Mouse (Mus musculus): ENCODE measurements around the gene Lsamp. TPM values are rescaled to one million over a fixed set of nuclear protein-coding genes. Genes with fewer than 3 reads are reported as not detected.

Gene Lsamp
- total and polyA plus RNA-seq, 2 experiments from 2014 or later, result 0.61 to 0.95 TPM

GRCm38 (mm10) chr16:40948013-40948412, 963.9 kb downstream of the Lsamp start:
- H3K36me3 ChIP-seq (replicated peaks; ENCODE audit: control insufficient read depth, insufficient read depth, low read length), result no peaks in the 10 kb centered on the region
- H3K4me1 ChIP-seq (ENCODE audit: control insufficient read depth, insufficient read depth), result no peaks in the 10 kb centered on the region
- DNase-seq (ENCODE audit: low spot score) (no peak), ATAC-seq (ENCODE audit: insufficient read depth, low read depth) (no peak)
- no peak overlapping the region for H3K27ac ChIP-seq (ENCODE audit: low read depth)
- no peak overlapping the region for H3K9ac ChIP-seq (replicated peaks; ENCODE audit: low read depth, low read length)
- TF ChIP-seq CTCF (IDR thresholded peaks at IDR 0.05; ENCODE audit: low read depth) (no peak), EP300 (IDR thresholded peaks at IDR 0.05; ENCODE audit: low read depth) (no peak)
- no peak overlapping the region for H3K4me3 ChIP-seq (ENCODE audit: low read depth, low read length)
- H3K27me3 ChIP-seq (ENCODE audit: control insufficient read depth, insufficient read depth, low read length), result no peaks in the 10 kb centered on the region
- H3K9me3 ChIP-seq (replicated peaks; ENCODE audit: control insufficient read depth, low read length), result no peaks in the 10 kb centered on the region
- H3K4me2 ChIP-seq (ENCODE audit: low read depth, low read length), result no peak overlapping the region

GRCm38 (mm10) chr16:40959211-40959610, 975.0 kb downstream of the Lsamp start:
- no peak for TF ChIP-seq CTCF (IDR thresholded peaks at IDR 0.05; ENCODE audit: low read depth)
- TF ChIP-seq EP300 (IDR thresholded peaks at IDR 0.05; ENCODE audit: low read depth), result no peak
- ATAC-seq (ENCODE audit: insufficient read depth, low read depth) (no peak), DNase-seq (ENCODE audit: low spot score) (no peak)
- WGBS, result 52% methylated on average over 2 of the region's 2 CpGs
- H3K4me3 ChIP-seq (ENCODE audit: low read depth, low read length), result no peak overlapping the region
- no peaks in the 10 kb centered on the region for H3K27me3 ChIP-seq (ENCODE audit: control insufficient read depth, insufficient read depth, low read length)
- H3K4me1 ChIP-seq (ENCODE audit: control insufficient read depth, insufficient read depth), result no peaks in the 10 kb centered on the region
- H3K27ac ChIP-seq (ENCODE audit: low read depth), result no peak overlapping the region
- H3K4me2 ChIP-seq (ENCODE audit: low read depth, low read length), result no peak overlapping the region
- no peaks in the 10 kb centered on the region for H3K9me3 ChIP-seq (replicated peaks; ENCODE audit: control insufficient read depth, low read length)
- no peaks in the 10 kb centered on the region for H3K36me3 ChIP-seq (replicated peaks; ENCODE audit: control insufficient read depth, insufficient read depth, low read length)
- H3K9ac ChIP-seq (replicated peaks; ENCODE audit: low read depth, low read length), result no peak overlapping the region

- TF ChIP-seq EP300 (IDR thresholded peaks at IDR 0.05; ENCODE audit: low read depth) (no peak), CTCF (IDR thresholded peaks at IDR 0.05; ENCODE audit: low read depth) (no peak)
- DNase-seq (ENCODE audit: low spot score), result no peak
- no peaks in the 10 kb centered on the region for H3K4me1 ChIP-seq (ENCODE audit: control insufficient read depth, insufficient read depth)
Measured at GRCm38 (mm10) chr16:40960586-40960985, 976.4 kb downstream of the Lsamp start.

GRCm38 (mm10) chr16:40968088-40968860, 984.1 kb downstream of the Lsamp start:
- Histone ChIP-seq H3K27me3 (ENCODE audit: control insufficient read depth, insufficient read depth, low read length) (no peaks in the 10 kb centered on the region), H3K27ac (ENCODE audit: low read depth) (no peak overlapping the region), H3K9me3 (replicated peaks; ENCODE audit: control insufficient read depth, low read length) (no peaks in the 10 kb centered on the region), H3K4me3 (ENCODE audit: low read depth, low read length) (no peak overlapping the region), H3K4me2 (ENCODE audit: low read depth, low read length) (peak overlapping the region; percentile 45), H3K9ac (replicated peaks; ENCODE audit: low read depth, low read length) (no peak overlapping the region), H3K36me3 (replicated peaks; ENCODE audit: control insufficient read depth, insufficient read depth, low read length) (no peaks in the 10 kb centered on the region), H3K4me1 (ENCODE audit: control insufficient read depth, insufficient read depth) (no peaks in the 10 kb centered on the region)
- ATAC-seq (ENCODE audit: insufficient read depth, low read depth) (peak; percentile 87), DNase-seq (ENCODE audit: low spot score) (peak; percentile 76)
- WGBS, result 25% methylated on average over 17 of the region's 17 CpGs
- TF ChIP-seq CTCF (IDR thresholded peaks at IDR 0.05; ENCODE audit: low read depth) (peak; percentile 87), EP300 (IDR thresholded peaks at IDR 0.05; ENCODE audit: low read depth) (no peak)

More at GRCm38 (mm10) chr16:40960586-40960985, 976.4 kb downstream of the Lsamp start:
- 85% methylated on average over 1 of the region's 1 CpGs for WGBS
- Histone ChIP-seq H3K27me3 (ENCODE audit: control insufficient read depth, insufficient read depth, low read length) (no peaks in the 10 kb centered on the region), H3K9ac (replicated peaks; ENCODE audit: low read depth, low read length) (no peak overlapping the region), H3K4me3 (ENCODE audit: low read depth, low read length) (no peak overlapping the region), H3K36me3 (replicated peaks; ENCODE audit: control insufficient read depth, insufficient read depth, low read length) (no peaks in the 10 kb centered on the region), H3K27ac (ENCODE audit: low read depth) (no peak overlapping the region), H3K4me2 (ENCODE audit: low read depth, low read length) (no peak overlapping the region), H3K9me3 (replicated peaks; ENCODE audit: control insufficient read depth, low read length) (no peaks in the 10 kb centered on the region)
- no peak for ATAC-seq (ENCODE audit: insufficient read depth, low read depth)

GRCm38 (mm10) chr16:40971382-40971781, 987.2 kb downstream of the Lsamp start:
- no peak overlapping the region for H3K27ac ChIP-seq (ENCODE audit: low read depth)
- no peak for TF ChIP-seq CTCF (IDR thresholded peaks at IDR 0.05; ENCODE audit: low read depth)
- TF ChIP-seq EP300 (IDR thresholded peaks at IDR 0.05; ENCODE audit: low read depth), result no peak
- H3K9me3 ChIP-seq (replicated peaks; ENCODE audit: control insufficient read depth, low read length), result no peaks in the 10 kb centered on the region
- no peaks in the 10 kb centered on the region for H3K4me1 ChIP-seq (ENCODE audit: control insufficient read depth, insufficient read depth)
- no peak for ATAC-seq (ENCODE audit: insufficient read depth, low read depth)
- no peak for DNase-seq (ENCODE audit: low spot score)
- H3K27me3 ChIP-seq (ENCODE audit: control insufficient read depth, insufficient read depth, low read length), result no peaks in the 10 kb centered on the region
- no peaks in the 10 kb centered on the region for H3K36me3 ChIP-seq (replicated peaks; ENCODE audit: control insufficient read depth, insufficient read depth, low read length)
- H3K4me3 ChIP-seq (ENCODE audit: low read depth, low read length), result no peak overlapping the region
- no peak overlapping the region for H3K4me2 ChIP-seq (ENCODE audit: low read depth, low read length)
- WGBS, result 45% methylated on average over 3 of the region's 3 CpGs
- no peak overlapping the region for H3K9ac ChIP-seq (replicated peaks; ENCODE audit: low read depth, low read length)

GRCm38 (mm10) chr16:40974084-40974483, 989.9 kb downstream of the Lsamp start:
- WGBS, result 53% methylated on average over 2 of the region's 2 CpGs

More at GRCm38 (mm10) chr16:40974084-40974483, 989.9 kb downstream of the Lsamp start:
- no peak overlapping the region for H3K4me2 ChIP-seq (ENCODE audit: low read depth, low read length)
- no peak overlapping the region for H3K27ac ChIP-seq (ENCODE audit: low read depth)
- H3K27me3 ChIP-seq (ENCODE audit: control insufficient read depth, insufficient read depth, low read length), result no peaks in the 10 kb centered on the region
- H3K4me1 ChIP-seq (ENCODE audit: control insufficient read depth, insufficient read depth), result no peaks in the 10 kb centered on the region
- H3K36me3 ChIP-seq (replicated peaks; ENCODE audit: control insufficient read depth, insufficient read depth, low read length), result no peaks in the 10 kb centered on the region
- no peak overlapping the region for H3K4me3 ChIP-seq (ENCODE audit: low read depth, low read length)
- no peaks in the 10 kb centered on the region for H3K9me3 ChIP-seq (replicated peaks; ENCODE audit: control insufficient read depth, low read length)
- ATAC-seq (ENCODE audit: insufficient read depth, low read depth), result no peak
- DNase-seq (ENCODE audit: low spot score), result no peak
- TF ChIP-seq CTCF (IDR thresholded peaks at IDR 0.05; ENCODE audit: low read depth), result no peak
- no peak for TF ChIP-seq EP300 (IDR thresholded peaks at IDR 0.05; ENCODE audit: low read depth)
- H3K9ac ChIP-seq (replicated peaks; ENCODE audit: low read depth, low read length), result no peak overlapping the region
